Mouse (Mus musculus) adrenal gland, adult 8-10 months (tissue): ENCODE results near the gene Saysd1. TPM values are rescaled to one million over a fixed set of nuclear protein-coding genes. Genes with fewer than 3 reads are reported as not detected.

ENCODE experiments used
- DNase-seq: peaks from one replicate; pipeline ENCODE4 v3.0.0; 2022
- total RNA-seq, 4 experiments: library from RNA; stranded (reverse); gene quantifications; 2 replicates each; pipeline ENCODE4 v1.2.4; 2022

Saysd1 gene
- total RNA-seq, 4 experiments from 2014 or later = 7.8 to 9.4 (median 9.1) TPM

DNA sequence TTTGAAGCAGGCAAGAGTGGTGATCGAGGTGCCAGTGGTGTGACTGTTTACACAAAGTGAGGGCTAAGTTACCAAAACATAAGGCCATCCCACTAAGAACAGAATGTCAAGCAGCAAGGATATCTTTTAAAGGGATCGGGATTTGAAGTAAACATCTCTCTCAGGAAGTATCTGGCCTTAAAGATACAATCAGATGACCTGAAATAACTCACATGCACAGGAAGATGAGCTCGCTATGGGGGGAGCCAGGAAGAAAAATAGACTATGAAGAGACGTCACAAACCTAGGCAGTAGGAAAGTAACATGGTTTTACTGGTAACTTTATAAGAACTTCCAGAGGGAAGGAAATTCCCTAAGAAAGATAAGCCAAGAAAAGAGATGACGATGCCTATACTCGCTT lies 32.1 kb downstream of the Saysd1 start:
- DNase-seq = no peak

DNA sequence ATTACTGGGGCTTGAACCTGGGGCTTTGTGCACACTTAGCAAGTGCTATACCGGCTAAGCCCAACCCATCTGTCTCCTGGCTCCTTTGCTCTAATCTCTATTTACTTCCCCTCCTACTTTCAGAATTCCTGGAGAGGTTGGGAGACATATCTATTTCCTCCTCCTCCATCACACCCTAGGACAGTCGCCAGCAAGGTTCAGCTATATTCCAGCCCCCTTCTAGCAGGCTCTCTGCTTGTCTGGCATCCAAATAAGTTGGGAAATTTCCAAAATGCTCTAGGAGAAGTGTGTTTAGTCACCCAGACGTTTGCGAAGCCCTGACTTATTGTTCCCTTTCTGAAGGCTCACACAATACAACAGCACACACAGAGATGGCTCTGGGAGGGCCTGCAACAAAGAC lies 35.1 kb downstream of the Saysd1 start:
- DNase-seq = no peak

- peak; percentile 75 for DNase-seq
Observed at GRCm38 (mm10) chr14:20098061-20098460, 40.3 kb downstream of the Saysd1 start.

DNA sequence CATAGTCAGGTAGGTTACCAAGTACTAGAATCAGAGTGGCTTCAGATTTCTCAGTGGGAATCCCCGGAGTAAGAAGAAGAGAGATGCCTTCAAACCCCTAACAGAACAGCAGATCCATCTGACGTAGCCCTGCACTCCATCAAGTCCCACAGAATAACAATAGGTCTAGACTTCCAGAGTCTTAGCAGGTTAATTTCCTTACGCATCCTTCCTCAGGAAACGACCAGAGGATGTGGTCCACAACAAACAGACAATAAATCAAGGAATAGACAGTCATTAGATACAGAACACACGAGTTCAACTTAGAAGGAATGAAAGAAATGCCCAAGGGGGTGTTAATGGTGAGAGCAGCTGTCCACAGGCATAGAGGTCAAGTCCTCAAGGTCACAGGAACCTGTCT lies 43.4 kb downstream of the Saysd1 start:
- no peak for DNase-seq

DNA sequence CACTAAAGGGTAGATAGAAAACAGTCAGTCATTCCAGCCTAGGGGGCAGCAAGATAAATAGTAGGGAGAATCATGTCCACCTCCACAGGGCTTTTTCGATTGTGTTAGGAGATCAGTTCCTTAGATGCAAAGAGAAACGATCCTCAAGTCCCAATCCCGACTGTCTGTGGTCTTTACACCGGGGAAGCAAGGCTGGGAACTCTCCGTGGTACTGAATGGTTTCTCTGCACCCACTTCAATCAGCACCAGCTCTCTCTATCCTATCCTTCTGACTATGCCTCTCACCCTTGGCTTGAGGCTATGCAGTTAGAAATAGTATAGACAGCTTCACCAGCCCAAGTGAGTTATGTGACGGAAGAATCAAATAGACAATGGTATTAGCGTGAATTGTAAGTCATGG lies 44.8 kb downstream of the Saysd1 start:
- no peak for DNase-seq

- DNase-seq = no peak
Observed at GRCm38 (mm10) chr14:20084335-20084734, 54.0 kb downstream of the Saysd1 start.

DNA sequence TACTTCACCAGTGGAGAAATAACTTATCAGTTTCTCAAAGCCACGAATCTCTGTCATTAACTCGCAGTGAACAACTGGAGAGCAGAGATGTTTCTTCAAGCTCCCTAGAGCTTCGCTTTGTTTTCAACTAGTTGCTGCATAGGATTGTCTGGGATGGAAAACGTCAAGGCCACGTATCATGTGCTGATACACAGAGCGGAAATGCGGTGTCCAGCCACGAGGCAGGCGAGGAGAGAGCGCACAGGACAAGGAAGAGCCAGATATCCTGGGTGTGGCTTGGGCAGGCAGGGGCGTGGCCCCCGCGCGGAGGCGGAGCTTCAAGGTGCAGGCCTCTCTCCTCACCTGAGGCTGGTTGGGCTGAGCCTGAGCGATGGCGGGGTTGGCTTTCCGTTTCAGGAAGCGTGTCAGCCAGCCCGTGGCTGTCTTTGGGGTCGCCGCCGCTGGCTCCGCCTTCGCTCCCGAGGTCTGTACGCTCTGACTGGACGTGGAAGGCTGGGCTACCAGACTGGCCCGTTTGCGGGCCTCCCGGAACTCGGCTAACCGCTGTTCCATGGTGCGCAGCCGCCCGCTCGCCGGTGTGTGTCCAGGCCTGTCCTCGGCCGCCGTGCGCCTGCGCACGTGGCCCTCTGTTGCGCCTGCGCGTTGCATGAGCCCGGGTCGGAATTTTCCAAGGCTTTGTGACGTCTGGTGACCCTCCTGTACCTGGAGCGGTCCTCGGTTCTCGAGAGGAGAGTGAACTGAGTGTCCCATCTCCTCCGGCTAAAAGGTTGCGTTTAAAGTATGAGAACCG lies 55.6 kb downstream of the Saysd1 start:
- peak; percentile 93 for DNase-seq

- DNase-seq = no peak
Observed at GRCm38 (mm10) chr14:20081937-20082533, 56.3 kb downstream of the Saysd1 start.

DNA sequence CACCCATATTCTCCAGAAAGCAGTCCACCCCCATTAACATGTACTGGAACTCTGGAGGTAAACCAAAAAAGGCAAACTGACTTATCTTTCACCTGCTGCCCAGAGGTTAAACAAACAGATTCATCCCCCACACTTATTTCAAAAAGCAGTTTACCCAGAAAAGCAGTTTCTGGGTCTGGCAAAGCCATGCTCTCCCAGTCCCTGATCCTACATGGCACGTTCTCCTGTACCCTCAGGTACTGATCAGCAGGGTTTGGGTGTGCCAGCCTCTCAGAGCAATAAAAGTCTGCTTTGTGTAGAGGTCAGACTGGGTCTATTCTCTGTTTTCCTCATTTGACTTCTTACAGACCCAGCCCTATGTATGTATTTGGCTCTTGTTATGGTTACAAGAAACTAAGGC lies 57.2 kb downstream of the Saysd1 start:
- no peak for DNase-seq

DNA sequence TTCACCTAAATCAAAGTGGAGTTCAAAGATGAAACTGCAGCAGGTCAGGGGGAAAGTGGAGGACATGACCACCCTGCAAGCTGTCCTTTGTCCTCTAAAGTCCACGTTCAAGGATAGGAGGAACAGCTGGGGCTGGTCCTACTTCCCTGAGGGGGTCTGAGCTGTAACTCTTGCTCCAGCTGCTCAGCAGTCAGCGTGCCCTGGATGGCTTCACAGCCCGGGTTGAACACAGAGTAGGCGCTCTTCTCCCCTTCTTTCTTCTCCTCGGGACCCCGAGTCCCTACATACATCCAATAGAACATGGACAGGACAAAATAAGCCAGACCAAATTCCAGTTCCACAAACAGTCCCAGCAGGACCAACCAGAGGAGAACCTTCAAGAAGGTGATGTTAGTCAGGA lies 61.2 kb downstream of the Saysd1 start:
- no peak for DNase-seq

GRCm38 (mm10) chr14:20075544-20075943 lies 62.8 kb downstream of the Saysd1 start:
- DNase-seq = no peak

DNA sequence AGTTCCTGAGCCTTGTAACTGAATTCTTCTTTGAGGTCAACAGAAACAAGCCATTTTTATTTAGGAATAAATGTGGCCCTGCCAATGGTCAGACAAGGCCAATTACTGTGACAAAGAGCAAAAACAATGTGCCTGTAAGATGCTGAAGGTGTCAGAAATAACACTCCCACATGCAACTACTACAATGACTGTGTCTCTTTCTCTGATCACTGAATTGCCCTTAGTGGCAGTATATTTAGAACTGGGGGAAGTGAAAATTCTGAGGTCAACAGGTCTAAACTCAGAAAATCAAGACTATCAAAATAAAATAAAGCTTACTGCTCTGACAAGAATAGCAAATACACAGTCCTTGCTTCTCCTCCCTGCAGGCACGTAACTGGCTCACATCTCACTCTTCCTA lies 63.6 kb downstream of the Saysd1 start:
- DNase-seq = no peak

DNA sequence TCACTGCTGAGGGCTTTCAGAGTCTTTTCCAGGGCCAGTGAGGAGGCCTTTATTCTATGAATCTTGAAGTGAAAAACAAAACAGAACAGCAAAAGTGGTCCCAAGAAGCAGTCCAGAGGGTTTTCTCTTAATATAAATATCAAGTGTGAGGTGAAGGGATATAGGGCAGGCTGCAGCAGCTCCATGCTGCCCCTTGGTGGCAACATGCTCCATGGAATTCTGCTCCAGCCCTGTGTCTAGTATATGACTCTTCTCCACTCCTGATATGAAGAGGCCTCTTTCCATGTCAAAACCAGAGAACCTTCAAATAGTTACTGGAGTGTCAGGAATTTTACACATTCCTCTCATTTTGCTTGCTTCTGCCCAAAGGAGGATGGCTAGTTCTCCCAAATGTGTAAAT lies 67.7 kb downstream of the Saysd1 start:
- no peak for DNase-seq

DNA sequence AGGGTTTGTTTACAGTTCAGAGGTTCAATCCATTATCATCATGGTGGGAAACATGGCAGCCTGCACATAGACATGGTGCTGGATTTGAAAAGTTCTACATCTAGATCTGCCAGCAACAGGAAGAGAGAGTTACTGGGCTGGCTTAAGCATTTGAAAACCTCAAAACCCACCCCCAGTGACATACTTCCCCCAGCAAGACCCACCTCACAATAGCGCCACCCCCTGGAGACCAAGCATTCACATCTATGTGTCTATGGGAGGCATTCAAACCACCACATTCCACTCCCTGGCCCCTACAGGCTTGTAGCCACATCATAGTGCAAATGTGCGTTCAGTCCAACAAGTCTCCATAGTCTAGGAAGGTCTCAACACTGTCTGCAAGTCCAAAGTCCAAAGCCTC lies 70.0 kb downstream of the Saysd1 start:
- DNase-seq = no peak

DNA sequence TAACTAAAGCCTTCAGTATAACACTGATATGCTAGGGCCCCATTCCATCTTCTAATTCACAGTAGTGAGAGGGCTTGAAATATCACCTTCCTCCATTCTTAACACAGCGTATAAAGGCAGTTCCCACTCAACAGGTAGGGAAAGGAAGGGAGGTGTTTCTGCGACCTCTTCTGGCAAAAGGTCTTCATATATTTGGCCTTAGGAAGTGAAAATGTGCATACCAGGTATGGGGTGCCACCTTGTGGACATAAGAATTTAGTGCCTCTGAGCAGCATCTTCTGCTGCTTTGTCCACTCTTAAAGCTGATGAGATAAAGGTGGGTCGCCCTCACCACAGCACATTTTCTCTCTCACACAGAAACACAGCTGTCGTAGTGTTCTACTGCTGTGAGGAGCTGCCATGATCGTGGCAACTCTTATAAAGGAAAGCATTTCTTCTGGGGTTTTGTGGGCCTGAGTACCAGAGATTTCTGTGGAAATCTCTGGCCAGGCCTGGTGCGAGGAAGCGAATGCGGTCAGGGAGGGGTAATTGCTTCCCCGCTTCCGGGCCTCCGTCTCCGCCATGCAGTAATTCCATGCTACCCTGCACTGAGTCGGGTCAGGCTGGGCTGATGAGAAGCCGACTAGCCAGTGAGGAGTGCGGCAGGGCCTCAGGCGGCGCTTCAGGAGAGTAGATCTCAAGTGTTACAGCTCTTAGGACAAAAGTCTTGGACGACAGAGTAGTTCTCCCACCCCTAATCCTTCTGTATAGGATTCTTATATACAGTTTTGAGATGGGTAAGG lies 70.8 kb downstream of the Saysd1 start:
- DNase-seq = peak; percentile 56

DNA sequence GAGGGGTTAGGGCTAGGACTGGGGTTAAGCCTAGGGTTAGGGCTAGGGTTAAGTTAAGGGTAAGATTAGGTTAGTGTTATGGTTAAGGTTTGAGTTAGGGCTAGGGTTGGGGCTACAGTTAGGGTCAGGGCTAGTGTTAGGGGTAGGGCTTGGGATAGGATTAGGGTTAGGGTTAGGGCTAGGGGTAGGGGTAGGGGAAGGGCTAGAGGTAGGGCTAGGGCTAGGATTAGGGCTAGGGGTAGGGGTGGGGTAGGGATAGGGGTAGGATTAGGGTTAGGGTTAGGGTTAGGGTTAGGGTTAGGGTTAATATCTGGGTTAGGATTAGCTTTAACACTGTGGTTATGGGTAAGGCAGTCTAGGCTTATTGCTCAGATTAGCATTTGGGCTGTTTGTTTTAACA lies 73.6 kb downstream of the Saysd1 start:
- DNase-seq = no peak

GRCm38 (mm10) chr14:20048481-20048835 lies 89.9 kb downstream of the Saysd1 start:
- DNase-seq = no peak

DNA sequence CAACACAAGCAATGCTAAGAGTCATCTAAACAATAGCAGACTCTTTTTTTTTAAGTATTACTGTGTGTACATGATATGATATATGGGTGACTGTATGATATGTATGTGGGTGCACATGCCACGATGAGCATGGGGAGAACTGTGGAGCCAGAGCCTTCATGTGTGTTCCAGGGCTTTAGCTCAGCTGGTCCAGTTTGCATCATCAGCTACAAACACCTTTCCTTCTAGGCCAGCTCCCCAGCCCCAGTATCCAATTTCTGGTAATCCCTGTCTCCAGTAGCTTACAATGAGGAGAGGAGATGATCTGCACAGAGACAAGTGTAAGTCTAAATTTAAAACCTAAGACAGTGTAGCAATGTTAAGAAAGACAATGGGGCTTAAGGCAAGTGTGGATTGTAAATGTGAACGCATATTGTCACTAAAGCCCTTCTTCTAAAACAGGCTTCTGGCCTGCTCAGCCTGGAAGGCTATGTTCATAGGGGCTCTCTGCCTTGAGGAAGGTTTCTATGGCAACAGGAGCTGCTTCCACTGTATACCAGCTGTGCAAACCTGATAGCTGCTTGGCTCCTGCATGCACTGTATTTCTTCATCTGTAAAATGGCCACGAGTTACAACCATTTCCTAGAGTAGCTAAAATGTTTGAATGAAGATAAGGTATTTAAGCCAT lies 90.4 kb downstream of the Saysd1 start:
- no peak for DNase-seq

GRCm38 (mm10) chr14:20047291-20047690 lies 91.0 kb downstream of the Saysd1 start:
- no peak for DNase-seq

DNA sequence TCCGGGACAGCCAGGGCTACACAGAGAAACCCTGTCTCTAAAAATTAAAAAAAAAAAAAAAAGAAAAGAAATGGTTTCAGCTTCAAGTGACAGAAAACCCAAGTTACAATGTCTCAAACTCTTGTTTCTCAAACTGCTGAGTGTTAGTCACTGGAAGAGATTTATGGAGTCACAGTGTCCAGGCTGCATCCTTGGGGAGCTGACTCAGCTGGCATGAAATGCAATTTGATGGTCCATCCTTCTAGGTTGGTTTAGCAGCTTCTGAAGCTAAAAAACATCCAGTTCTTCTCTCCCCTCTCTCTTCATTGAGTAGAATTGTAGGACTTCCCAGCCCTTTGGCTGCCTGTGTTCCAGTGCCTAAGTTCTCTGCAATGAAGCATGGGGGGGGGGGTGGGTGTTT lies 94.3 kb downstream of the Saysd1 start:
- peak; percentile 55 for DNase-seq

- DNase-seq = no peak
Observed at GRCm38 (mm10) chr14:20041836-20042235, 96.5 kb downstream of the Saysd1 start.

DNA sequence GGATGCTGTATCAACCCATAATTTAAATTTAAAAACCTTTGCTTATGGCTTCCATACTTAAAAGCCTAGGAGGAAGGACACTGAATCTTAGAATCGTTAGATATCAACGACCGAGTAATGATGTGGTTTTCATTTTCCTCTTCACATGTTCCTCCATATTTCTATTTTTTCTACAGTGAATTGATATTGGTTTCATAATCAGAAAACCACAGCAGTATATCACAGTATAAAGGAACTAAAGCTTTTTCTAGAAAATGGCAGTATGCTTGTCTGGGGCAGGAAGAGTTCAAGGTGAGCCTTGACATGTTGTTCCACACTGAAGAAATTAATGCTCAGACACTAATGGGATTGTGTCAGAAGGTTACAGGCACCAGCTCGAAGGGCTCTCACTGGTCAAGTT lies 97.4 kb downstream of the Saysd1 start:
- no peak for DNase-seq

GRCm38 (mm10) chr14:20039795-20040194 lies 98.5 kb downstream of the Saysd1 start:
- no peak for DNase-seq
